Mouse (Mus musculus): Measurements from ENCODE around the gene AI854703. TPM values are rescaled to one million over a fixed set of nuclear protein-coding genes. Genes with fewer than 3 reads are reported as not detected.

AI854703 gene
- total and polyA plus RNA-seq, 3 experiments = 0.11 TPM; not detected in 2

DNA sequence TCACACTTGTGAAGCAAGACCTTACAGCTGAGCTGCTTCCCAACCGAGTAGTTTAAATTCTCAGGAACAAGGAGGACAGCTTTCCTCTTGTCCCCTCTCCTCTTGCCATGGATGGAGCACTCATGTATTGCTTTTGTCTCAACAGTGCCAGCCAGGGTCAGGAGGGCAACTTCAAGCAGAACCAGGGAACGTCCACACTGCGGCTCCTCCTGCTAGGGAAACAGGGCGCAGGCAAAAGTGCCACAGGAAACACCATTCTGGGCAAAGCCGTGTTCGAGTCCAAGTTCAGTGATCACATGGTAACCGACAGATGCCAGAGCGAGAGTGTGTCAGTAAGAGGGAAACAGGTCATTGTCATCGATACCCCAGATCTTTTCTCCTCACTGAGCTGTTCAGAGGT, 23.5 kb downstream of the AI854703 start:
- no peaks in the 10 kb centered on the region for H3K4me1 ChIP-seq (ENCODE audit: insufficient read depth, low read depth, low read length)
- TF ChIP-seq GATA2 (IDR thresholded peaks at IDR 0.05; ENCODE audit: borderline replicate concordance, low read depth, low read length) (no peak), GATA1 (IDR thresholded peaks at IDR 0.05; ENCODE audit: borderline replicate concordance, low read length) (no peak), POLR2AphosphoS5 (IDR thresholded peaks at IDR 0.05; ENCODE audit: insufficient replicate concordance, low read depth, low read length) (no peak), CTCF (IDR thresholded peaks at IDR 0.05; ENCODE audit: low read depth, low read length) (no peak), TAL1 (conservative IDR thresholded peaks at IDR 0.05; ENCODE audit: low read depth, low read length) (no peak)
- DNase-seq (ENCODE audit: low spot score) = no peak
- H3K4me3 ChIP-seq (ENCODE audit: low read depth, low read length) = no peak overlapping the region
- ATAC-seq (ENCODE audit: extremely low read depth, insufficient number of reproducible peaks, low FRiP score, poor library complexity, severe bottlenecking) = no peak
- no peaks in the 10 kb centered on the region for H3K36me3 ChIP-seq (replicated peaks)
- peaks cover 7% of the 10 kb centered on the region for H3K27me3 ChIP-seq (ENCODE audit: insufficient read depth, low read length)
- H3K9me3 ChIP-seq (replicated peaks) = no peaks in the 10 kb centered on the region

- ATAC-seq (ENCODE audit: extremely low read depth, insufficient number of reproducible peaks, low FRiP score, poor library complexity, severe bottlenecking) (no peak), DNase-seq (ENCODE audit: low spot score) (no peak)
- Histone ChIP-seq H3K9me3 (replicated peaks) (no peaks in the 10 kb centered on the region), H3K27me3 (ENCODE audit: insufficient read depth, low read length) (peaks cover 9% of the 10 kb centered on the region), H3K4me3 (ENCODE audit: low read depth, low read length) (no peak overlapping the region), H3K4me1 (ENCODE audit: insufficient read depth, low read depth, low read length) (no peaks in the 10 kb centered on the region), H3K36me3 (replicated peaks) (no peaks in the 10 kb centered on the region)
- TF ChIP-seq POLR2AphosphoS5 (IDR thresholded peaks at IDR 0.05; ENCODE audit: insufficient replicate concordance, low read depth, low read length) (no peak), TAL1 (conservative IDR thresholded peaks at IDR 0.05; ENCODE audit: low read depth, low read length) (no peak), GATA1 (IDR thresholded peaks at IDR 0.05; ENCODE audit: borderline replicate concordance, low read length) (no peak), CTCF (IDR thresholded peaks at IDR 0.05; ENCODE audit: low read depth, low read length) (no peak), GATA2 (IDR thresholded peaks at IDR 0.05; ENCODE audit: borderline replicate concordance, low read depth, low read length) (no peak)
These were observed 32.2 kb downstream of the AI854703 start for GRCm38 (mm10) chr6:48658721-48659120.

GRCm38 (mm10) chr6:48664750-48665149, 38.2 kb downstream of the AI854703 start:
- DNase-seq (ENCODE audit: low spot score) = no peak
- no peak overlapping the region for H3K4me3 ChIP-seq (ENCODE audit: low read depth, low read length)
- H3K36me3 ChIP-seq (replicated peaks) = no peaks in the 10 kb centered on the region
- TF ChIP-seq GATA2 (IDR thresholded peaks at IDR 0.05; ENCODE audit: borderline replicate concordance, low read depth, low read length) (no peak), TAL1 (conservative IDR thresholded peaks at IDR 0.05; ENCODE audit: low read depth, low read length) (no peak), GATA1 (IDR thresholded peaks at IDR 0.05; ENCODE audit: borderline replicate concordance, low read length) (no peak), POLR2AphosphoS5 (IDR thresholded peaks at IDR 0.05; ENCODE audit: insufficient replicate concordance, low read depth, low read length) (no peak), CTCF (IDR thresholded peaks at IDR 0.05; ENCODE audit: low read depth, low read length) (no peak)
- H3K9me3 ChIP-seq (replicated peaks) = no peaks in the 10 kb centered on the region
- peaks cover 16% of the 10 kb centered on the region for H3K27me3 ChIP-seq (ENCODE audit: insufficient read depth, low read length)
- H3K4me1 ChIP-seq (ENCODE audit: insufficient read depth, low read depth, low read length) = no peaks in the 10 kb centered on the region
- ATAC-seq (ENCODE audit: extremely low read depth, insufficient number of reproducible peaks, low FRiP score, poor library complexity, severe bottlenecking) = no peak

DNA sequence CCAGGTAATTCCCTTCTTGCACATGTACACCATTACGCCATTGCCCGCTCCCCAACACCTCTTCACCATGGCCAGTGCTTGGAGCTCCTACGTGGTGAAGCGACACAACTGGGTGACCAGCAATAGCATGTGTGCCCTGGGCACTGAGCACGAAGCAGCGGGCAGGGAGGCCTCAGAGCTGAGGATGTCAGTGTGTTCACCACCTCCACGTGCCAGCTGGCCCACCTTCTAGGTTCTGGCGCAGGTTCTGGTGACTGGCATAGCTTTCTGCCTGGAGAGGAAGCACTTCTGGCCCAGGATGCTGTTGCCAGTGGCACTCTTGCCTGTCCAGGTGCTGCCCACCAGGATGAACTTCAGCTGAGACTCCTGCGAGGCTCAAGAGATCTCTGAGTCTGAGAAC, 38.9 kb downstream of the AI854703 start:
- DNase-seq (ENCODE audit: low spot score) = no peak
- Histone ChIP-seq H3K27me3 (ENCODE audit: insufficient read depth, low read length) (peaks cover 16% of the 10 kb centered on the region), H3K4me1 (ENCODE audit: insufficient read depth, low read depth, low read length) (no peaks in the 10 kb centered on the region), H3K9me3 (replicated peaks) (no peaks in the 10 kb centered on the region), H3K36me3 (replicated peaks) (no peaks in the 10 kb centered on the region), H3K4me3 (ENCODE audit: low read depth, low read length) (no peak overlapping the region)
- ATAC-seq (ENCODE audit: extremely low read depth, insufficient number of reproducible peaks, low FRiP score, poor library complexity, severe bottlenecking) = no peak
- no peak for TF ChIP-seq TAL1 (conservative IDR thresholded peaks at IDR 0.05; ENCODE audit: low read depth, low read length)
- no peak for TF ChIP-seq CTCF (IDR thresholded peaks at IDR 0.05; ENCODE audit: low read depth, low read length)
- TF ChIP-seq POLR2AphosphoS5 (IDR thresholded peaks at IDR 0.05; ENCODE audit: insufficient replicate concordance, low read depth, low read length) = no peak
- no peak for TF ChIP-seq GATA1 (IDR thresholded peaks at IDR 0.05; ENCODE audit: borderline replicate concordance, low read length)
- no peak for TF ChIP-seq GATA2 (IDR thresholded peaks at IDR 0.05; ENCODE audit: borderline replicate concordance, low read depth, low read length)

GRCm38 (mm10) chr6:48666159-48666586, 39.6 kb downstream of the AI854703 start:
- peaks cover 16% of the 10 kb centered on the region for H3K27me3 ChIP-seq (ENCODE audit: insufficient read depth, low read length)
- ATAC-seq (ENCODE audit: extremely low read depth, insufficient number of reproducible peaks, low FRiP score, poor library complexity, severe bottlenecking) = no peak
- TF ChIP-seq GATA1 (IDR thresholded peaks at IDR 0.05; ENCODE audit: borderline replicate concordance, low read length) = no peak
- no peak for TF ChIP-seq CTCF (IDR thresholded peaks at IDR 0.05; ENCODE audit: low read depth, low read length)
- no peak for TF ChIP-seq GATA2 (IDR thresholded peaks at IDR 0.05; ENCODE audit: borderline replicate concordance, low read depth, low read length)
- TF ChIP-seq POLR2AphosphoS5 (IDR thresholded peaks at IDR 0.05; ENCODE audit: insufficient replicate concordance, low read depth, low read length) = no peak
- no peak for TF ChIP-seq TAL1 (conservative IDR thresholded peaks at IDR 0.05; ENCODE audit: low read depth, low read length)
- no peak overlapping the region for H3K4me3 ChIP-seq (ENCODE audit: low read depth, low read length)
- no peaks in the 10 kb centered on the region for H3K36me3 ChIP-seq (replicated peaks)
- DNase-seq (ENCODE audit: low spot score) = no peak
- no peaks in the 10 kb centered on the region for H3K9me3 ChIP-seq (replicated peaks)
- H3K4me1 ChIP-seq (ENCODE audit: insufficient read depth, low read depth, low read length) = no peaks in the 10 kb centered on the region

- Histone ChIP-seq H3K4me3 (ENCODE audit: low read depth, low read length) (no peak overlapping the region), H3K27me3 (ENCODE audit: insufficient read depth, low read length) (peaks cover 16% of the 10 kb centered on the region), H3K36me3 (replicated peaks) (no peaks in the 10 kb centered on the region), H3K4me1 (ENCODE audit: insufficient read depth, low read depth, low read length) (no peaks in the 10 kb centered on the region), H3K9me3 (replicated peaks) (no peaks in the 10 kb centered on the region)
- DNase-seq (ENCODE audit: low spot score) = no peak
- no peak for TF ChIP-seq TAL1 (conservative IDR thresholded peaks at IDR 0.05; ENCODE audit: low read depth, low read length)
- no peak for TF ChIP-seq GATA2 (IDR thresholded peaks at IDR 0.05; ENCODE audit: borderline replicate concordance, low read depth, low read length)
- no peak for TF ChIP-seq GATA1 (IDR thresholded peaks at IDR 0.05; ENCODE audit: borderline replicate concordance, low read length)
- ATAC-seq (ENCODE audit: extremely low read depth, insufficient number of reproducible peaks, low FRiP score, poor library complexity, severe bottlenecking) = no peak
These were observed 41.5 kb downstream of the AI854703 start for GRCm38 (mm10) chr6:48668022-48668421.
